Mouse (Mus musculus) T-helper 1 cell (primary cell): ENCODE data around the gene Olfr545.
"Not testable (repeated sequence)": the region's sequence is repeated elsewhere in the genome, so short reads cannot be mapped to it uniquely, and the experiment has no call there.

Experiments used
- in situ Hi-C: fragments of 300-600 bp; cut with MboI, MseI; formaldehyde crosslinking; loops from one replicate; pipeline ENCODE4 v1.15.1; 2025; ENCODE audit warnings: high pct_unique_total_duplicates

Gene Olfr545

GRCm38 (mm10) chr7:102499473-102499872 lies at the start of gene Olfr545:
Gene Olfr545 (minus strand): TSS chr7:102499573.
- in situ Hi-C loops: no loop called here

GRCm38 (mm10) chr7:102541251-102541650 lies 41.9 kb upstream of the Olfr545 start:
- in situ Hi-C loops: no loop called here

- in situ Hi-C loops: no loop called here
Observed at GRCm38 (mm10) chr7:102540596-102540995, 41.2 kb upstream of the Olfr545 start, which contains the start of gene Olfr548-ps1. Gene Olfr548-ps1 (plus strand): TSS chr7:102540896.

GRCm38 (mm10) chr7:102534449-102534848 lies 35.1 kb upstream of the Olfr545 start, which contains the start of gene Olfr547:
Gene Olfr547 (plus strand): TSS chr7:102534749.
- in situ Hi-C loops: no loop called here

- in situ Hi-C loops: no loop called here
Observed at GRCm38 (mm10) chr7:102529052-102529451, 29.7 kb upstream of the Olfr545 start.

- in situ Hi-C loops: no loop called here
Observed at GRCm38 (mm10) chr7:102517051-102517335, 17.6 kb upstream of the Olfr545 start.

- in situ Hi-C loops: no loop called here
Observed at GRCm38 (mm10) chr7:102516261-102517050, 17.1 kb upstream of the Olfr545 start.

- in situ Hi-C loops: loop anchor here (5.0 kb wide), 1 partner anchor 123 kb away; the partner anchor contains the start of gene Olfr554
Observed at GRCm38 (mm10) chr7:102514144-102514543, 14.8 kb upstream of the Olfr545 start.

- in situ Hi-C loops: loop anchor here (5.0 kb wide), 1 partner anchor 124 kb away; the partner anchor contains the start of gene Olfr554
Observed at GRCm38 (mm10) chr7:102512814-102513435, 13.6 kb upstream of the Olfr545 start.

- in situ Hi-C loops: loop anchor here (5.0 kb wide), 1 partner anchor 125 kb away; the partner anchor contains the start of gene Olfr554
Observed at GRCm38 (mm10) chr7:102511927-102512326, 12.6 kb upstream of the Olfr545 start.

- in situ Hi-C loops: loop anchor here (5.0 to 10.0 kb wide), 2 partner anchors 128 to 395 kb away; partner anchors contain the start of gene Olfr554
Observed at GRCm38 (mm10) chr7:102509726-102510125, 10.4 kb upstream of the Olfr545 start.

GRCm38 (mm10) chr7:102508666-102509065 lies 9.3 kb upstream of the Olfr545 start:
- in situ Hi-C loops: loop anchor here (10.0 kb wide), 1 partner anchor 396 kb away; no protein-coding TSS in a partner anchor

- in situ Hi-C loops: loop anchor here (10.0 kb wide), 1 partner anchor 397 kb away; no protein-coding TSS in a partner anchor
Observed at GRCm38 (mm10) chr7:102508066-102508465, 8.7 kb upstream of the Olfr545 start.

GRCm38 (mm10) chr7:102506848-102507247 lies 7.5 kb upstream of the Olfr545 start:
- in situ Hi-C loops: loop anchor here (10.0 kb wide), 1 partner anchor 398 kb away; no protein-coding TSS in a partner anchor

- in situ Hi-C loops: loop anchor here (10.0 kb wide), 1 partner anchor 403 kb away; no protein-coding TSS in a partner anchor
Observed at GRCm38 (mm10) chr7:102501986-102502385, 2.6 kb upstream of the Olfr545 start.

GRCm38 (mm10) chr7:102494416-102494815 lies 5.0 kb downstream of the Olfr545 start:
- in situ Hi-C loops: not testable (repeated sequence)

- in situ Hi-C loops: no loop called here
Observed at GRCm38 (mm10) chr7:102488161-102488560, 11.2 kb downstream of the Olfr545 start, which contains the start of gene Olfr544. Gene Olfr544 (minus strand): TSS chr7:102488313.

- in situ Hi-C loops: no loop called here
Observed at GRCm38 (mm10) chr7:102486105-102486504, 13.3 kb downstream of the Olfr545 start.

GRCm38 (mm10) chr7:102484766-102485165 lies 14.6 kb downstream of the Olfr545 start:
- in situ Hi-C loops: not testable (repeated sequence)

- in situ Hi-C loops: no loop called here
Observed at GRCm38 (mm10) chr7:102483665-102484064, 15.7 kb downstream of the Olfr545 start.

GRCm38 (mm10) chr7:102481579-102481978 lies 17.8 kb downstream of the Olfr545 start, which contains the start of gene Olfr543:
Gene Olfr543 (minus strand): TSS chr7:102481679.
- in situ Hi-C loops: no loop called here

- in situ Hi-C loops: no loop called here
Observed at GRCm38 (mm10) chr7:102480821-102481220, 18.6 kb downstream of the Olfr545 start.
